Mouse (Mus musculus) monocyte, adult 5-6 weeks (primary cell): ENCODE measurements around the gene Arhgap32. TPM values are rescaled to one million over a fixed set of nuclear protein-coding genes. Genes with fewer than 3 reads are reported as not detected.

ENCODE experiments used
- ATAC-seq: fragments of 153-309, 156-312 bp; replicated peaks from 2 replicates; pipeline ENCODE4 v1.8.0; 2017; ENCODE audit warnings: mild to moderate bottlenecking; ENCODE audit not compliant: low TSS enrichment, insufficient number of reproducible peaks, severe bottlenecking, poor library complexity, low FRiP score
- total RNA-seq: library from RNA; stranded (forward); fragments of 200-1000, 200-491, 200-594 nt; gene quantifications from 3 replicates; pipeline ENCODE4 v1.2.3, GENCODE M21; 2017

Arhgap32 gene
- total RNA-seq, 1 experiment from 2014 or later = 3.7 TPM

DNA sequence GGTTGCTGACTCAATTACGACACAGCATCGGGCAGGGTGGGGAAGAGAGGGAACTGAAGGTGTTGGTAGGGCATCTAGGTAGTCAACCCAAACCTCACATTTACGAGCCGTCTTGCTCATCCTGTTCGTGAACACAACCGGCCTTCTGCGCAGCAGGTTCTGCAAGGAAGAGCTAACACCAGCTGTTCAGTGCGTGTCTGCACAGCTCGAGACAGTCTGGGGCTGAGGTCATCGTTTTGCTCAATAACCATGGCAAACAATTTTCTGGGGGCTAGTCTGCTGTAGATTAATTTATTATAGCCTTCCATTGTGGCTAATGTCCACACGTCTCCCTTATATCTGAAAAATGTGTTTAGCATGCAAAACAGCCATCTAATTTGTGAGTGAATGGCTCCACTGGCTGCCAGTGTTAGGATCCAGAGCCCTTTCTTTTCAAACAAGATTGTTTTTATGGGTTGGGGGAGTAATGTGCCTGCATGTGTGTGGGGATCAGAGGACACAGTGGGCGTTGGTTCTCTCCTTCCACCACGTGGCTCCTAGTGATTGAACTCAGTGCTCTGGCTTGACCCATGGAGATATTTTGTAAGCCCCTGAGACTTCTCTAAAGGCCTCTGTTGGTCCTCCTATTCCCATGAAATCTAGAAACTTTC, 186.7 kb downstream of the Arhgap32 start:
- ATAC-seq = no peak

DNA sequence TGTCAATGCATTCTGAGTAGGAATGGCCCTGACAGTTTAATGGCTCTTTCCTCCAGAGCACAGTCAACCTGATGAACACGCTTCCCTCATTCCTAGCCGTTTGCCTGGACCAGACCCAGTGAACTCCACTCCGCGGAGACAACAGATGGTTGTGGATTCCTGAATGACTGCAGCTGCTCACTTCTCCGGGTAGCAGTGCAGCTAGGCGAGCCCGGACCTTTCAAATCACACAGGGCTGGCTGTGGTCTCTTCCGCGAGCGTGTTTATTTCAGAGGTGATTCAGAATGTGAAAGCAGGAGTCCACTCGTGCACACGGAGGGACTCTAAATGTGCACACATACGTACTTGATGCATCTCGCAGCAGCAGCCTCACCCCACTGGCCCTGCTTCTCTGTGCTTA, 195.8 kb downstream of the Arhgap32 start:
- no peak for ATAC-seq

DNA sequence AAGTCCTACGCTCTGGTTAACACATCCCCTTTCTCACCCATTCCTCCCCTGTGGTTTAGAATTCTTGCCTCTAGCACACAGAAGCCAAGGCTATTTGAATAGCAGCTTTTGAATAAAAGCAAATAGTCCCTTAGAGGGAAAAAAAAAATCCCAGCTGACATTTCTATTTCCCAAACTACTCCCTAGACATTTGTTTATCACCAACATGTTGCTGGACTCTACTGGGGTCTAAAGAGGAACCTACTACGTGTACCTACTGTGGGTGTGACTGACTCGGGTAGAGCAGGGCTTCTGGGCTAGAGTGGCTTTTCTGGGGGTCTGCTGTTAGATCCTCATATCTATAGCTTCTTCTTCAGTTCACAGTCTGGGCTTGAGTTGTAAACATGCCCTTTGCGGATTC, 196.3 kb downstream of the Arhgap32 start:
- no peak for ATAC-seq

DNA sequence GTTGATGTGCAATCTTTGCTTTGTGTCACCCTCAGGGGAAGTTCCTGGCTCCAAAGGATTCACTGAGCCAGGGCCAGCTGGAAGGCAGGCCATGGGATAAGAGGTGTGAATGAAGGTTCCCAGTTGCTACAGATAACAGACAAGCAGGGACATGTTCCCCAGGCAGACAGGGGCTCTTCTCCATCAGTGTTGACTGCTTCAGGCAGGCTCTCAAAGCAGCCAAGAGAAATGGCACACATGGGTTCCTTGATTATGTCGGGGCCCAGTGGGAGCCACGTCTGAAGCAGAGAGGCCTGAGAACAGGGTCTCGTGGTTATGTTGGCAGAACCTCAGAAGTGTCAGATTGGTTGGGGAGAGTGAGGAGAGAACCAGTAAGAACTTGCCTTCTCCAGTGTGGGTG, 198.1 kb downstream of the Arhgap32 start:
- ATAC-seq = no peak

DNA sequence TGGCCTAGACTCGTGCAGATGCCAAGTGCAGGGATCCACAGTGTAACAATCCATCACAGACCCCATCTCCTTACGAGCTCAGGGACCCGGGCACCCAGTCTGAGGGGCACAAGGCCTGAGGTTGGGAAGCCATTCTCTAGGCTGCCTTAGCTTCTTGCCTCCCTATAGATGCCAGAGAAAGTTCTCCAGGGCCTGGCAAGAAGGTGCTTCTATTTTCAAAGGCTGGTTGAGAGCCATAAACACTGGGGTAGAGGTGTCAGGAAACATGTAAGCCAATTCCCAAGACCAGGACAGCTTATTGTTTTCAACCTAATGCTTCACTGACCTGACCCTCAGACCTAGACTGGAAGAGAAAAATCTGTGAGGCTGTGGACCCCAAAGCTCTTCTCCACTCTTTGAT, 200.1 kb downstream of the Arhgap32 start:
- no peak for ATAC-seq

Other genes with a start within 250 kb of the Arhgap32 start
- not detected in 3 replicates for gene Barx2, start 202.7 kb upstream of the Arhgap32 start, total RNA-seq
- gene Kcnj5, start 228.2 kb downstream of the Arhgap32 start, total RNA-seq = 0.87 TPM in 1 of 3 replicates, not detected in the others